Mouse (Mus musculus) megakaryocyte, embryonic 14.5 days (primary cell): ENCODE data around the gene Zfp536.

Experiments used
- FLI1 ChIP-seq: IDR thresholded peaks from 2 replicates; pipeline ENCODE4 v1.6.1; 2012; ENCODE audit warnings: low read length, inconsistent platforms, mixed read lengths
- GATA1 ChIP-seq: IDR thresholded peaks from 3 replicates; pipeline ENCODE4 v1.6.1; 2012; ENCODE audit warnings: mixed read lengths, low read length, inconsistent platforms, borderline replicate concordance

- TF ChIP-seq GATA1 (no peak), FLI1 (no peak)
Observed at GRCm38 (mm10) chr7:37594211-37595030, 179.0 kb downstream of the Zfp536 start.
